Mouse (Mus musculus) fat pad, adult 2 months (tissue): ENCODE data around the gene Snx4.
"Not testable (repeated sequence)": the region's sequence is repeated elsewhere in the genome, so short reads cannot be mapped to it uniquely, and the experiment has no call there.

Source experiments
- DNase-seq: peaks from one replicate; pipeline ENCODE4 v3.0.0-alpha.2; 2011; ENCODE audit warnings: low read depth, low spot score; ENCODE audit errors: extremely low read depth

Gene Snx4

GRCm38 (mm10) chr16:33251194-33252051, at the start of gene Snx4:
TSS of gene Snx4 (plus strand) at chr16:33251442.
- DNase-seq = no peak

DNA sequence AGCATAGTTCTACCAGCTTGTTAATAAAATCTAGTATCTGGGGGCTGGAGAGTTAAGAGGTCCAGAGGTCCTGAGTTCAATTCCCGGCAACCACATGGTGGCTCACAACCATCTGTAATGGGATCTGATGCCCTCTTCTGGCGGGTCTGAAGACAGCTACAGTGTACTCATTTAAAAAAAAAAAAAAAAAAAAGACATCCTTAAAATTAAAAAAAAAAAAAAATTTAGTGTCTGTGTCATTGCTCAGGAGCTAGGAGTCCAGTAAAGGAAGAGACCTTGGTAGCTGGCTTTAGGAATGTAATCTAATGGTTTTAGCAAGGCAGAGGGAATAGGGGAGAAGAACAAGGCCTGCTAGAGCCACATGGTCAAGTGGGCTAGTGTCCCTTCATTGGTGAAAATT, 40.4 kb upstream of the Snx4 start:
- DNase-seq = no peak

GRCm38 (mm10) chr16:33216313-33217003, 34.8 kb upstream of the Snx4 start:
- DNase-seq = no peak

DNA sequence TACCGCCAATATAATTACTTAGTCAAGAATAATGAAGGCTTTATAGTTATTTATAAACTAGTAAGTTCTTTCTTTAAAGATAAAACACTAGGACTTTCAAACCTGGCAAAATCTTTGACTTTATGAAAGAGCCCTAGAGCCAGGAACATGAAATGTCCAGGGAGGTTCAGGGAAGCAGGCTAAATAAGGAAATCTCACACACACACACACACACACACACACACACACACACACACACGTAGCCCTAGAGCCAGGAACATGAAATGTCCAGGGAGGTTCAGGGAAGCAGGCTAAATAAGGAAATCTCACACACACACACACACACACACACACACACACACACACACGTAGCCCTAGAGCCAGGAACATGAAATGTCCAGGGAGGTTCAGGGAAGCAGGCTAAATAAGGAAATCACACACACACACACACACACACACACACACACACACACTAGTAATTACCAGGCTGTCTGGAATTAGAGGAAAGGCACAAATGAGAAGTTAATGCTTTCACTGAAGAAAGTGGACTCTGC, 33.6 kb upstream of the Snx4 start:
- DNase-seq = not testable (repeated sequence)

DNA sequence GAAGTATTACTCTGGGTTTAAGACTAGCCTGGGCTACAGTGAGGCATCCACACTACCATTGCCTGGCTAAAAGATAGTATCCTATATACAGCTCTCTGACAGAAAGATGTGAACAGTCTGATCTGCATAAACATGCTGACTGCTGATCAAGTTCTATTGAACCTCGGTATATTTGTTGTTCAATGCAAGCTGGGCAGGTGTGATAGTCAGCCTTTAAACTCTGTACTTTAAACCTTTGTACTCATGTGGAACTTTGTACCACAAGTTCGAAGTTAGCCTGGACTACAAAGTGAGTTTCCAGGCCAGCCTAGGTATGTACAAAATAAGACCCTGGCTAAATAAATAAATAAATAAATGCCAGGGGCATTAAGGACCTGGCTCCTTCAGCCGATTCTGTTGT, 28.8 kb upstream of the Snx4 start:
- no peak for DNase-seq

GRCm38 (mm10) chr16:33224381-33224780, 26.9 kb upstream of the Snx4 start:
- no peak for DNase-seq

GRCm38 (mm10) chr16:33234128-33234527, 17.1 kb upstream of the Snx4 start:
- DNase-seq = no peak

DNA sequence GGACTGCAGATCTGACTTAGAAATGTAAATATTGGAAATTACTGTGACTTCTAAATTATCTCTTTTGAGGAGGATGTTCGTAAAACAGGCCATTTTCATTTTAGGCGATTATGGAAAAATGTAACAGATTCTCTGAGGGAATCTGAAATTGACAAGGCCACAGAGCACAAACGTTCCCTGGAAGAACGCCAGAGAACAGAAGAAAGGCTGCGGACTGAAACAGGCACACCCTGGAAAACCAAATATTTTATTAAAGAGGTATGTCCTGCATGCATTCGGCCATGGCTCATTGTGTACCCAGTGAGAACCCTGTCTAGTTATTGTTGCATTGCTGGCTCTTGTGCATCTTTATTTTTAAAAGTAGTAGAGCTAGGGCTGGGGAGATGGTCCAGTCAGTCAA, 15.1 kb upstream of the Snx4 start:
- no peak for DNase-seq

- no peak for DNase-seq
Measured at GRCm38 (mm10) chr16:33239305-33239704, 11.9 kb upstream of the Snx4 start.

- no peak for DNase-seq
Measured at GRCm38 (mm10) chr16:33242046-33242445, 9.2 kb upstream of the Snx4 start.

GRCm38 (mm10) chr16:33244136-33244691, 7.0 kb upstream of the Snx4 start:
- no peak for DNase-seq

GRCm38 (mm10) chr16:33244933-33245470, 6.2 kb upstream of the Snx4 start:
- DNase-seq = no peak

GRCm38 (mm10) chr16:33246526-33246925, 4.7 kb upstream of the Snx4 start:
- no peak for DNase-seq

DNA sequence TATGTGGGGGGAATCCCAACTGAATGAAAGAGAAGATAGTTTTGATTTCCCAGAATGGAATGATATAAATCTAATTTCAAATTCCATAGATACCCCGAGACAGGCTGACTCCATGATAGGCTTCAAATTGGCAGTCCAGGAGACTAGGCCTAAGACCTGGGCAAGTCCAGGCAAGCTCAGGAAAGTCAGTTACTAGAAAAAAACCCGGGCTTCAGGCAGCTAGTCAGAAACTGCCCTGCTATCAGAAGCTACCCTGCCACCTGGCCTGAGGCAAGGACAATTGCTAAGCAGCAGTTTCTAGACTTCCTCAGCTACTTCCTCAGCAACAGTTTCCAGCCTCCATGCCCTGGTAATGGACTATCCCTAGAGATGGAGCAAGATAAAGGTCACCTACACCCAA, 4.2 kb upstream of the Snx4 start:
- DNase-seq = no peak

GRCm38 (mm10) chr16:33250651-33251120, 556 bp upstream of the Snx4 start:
- no peak for DNase-seq

- no peak for DNase-seq
Measured at GRCm38 (mm10) chr16:33255601-33256000, 4.4 kb downstream of the Snx4 start.

DNA sequence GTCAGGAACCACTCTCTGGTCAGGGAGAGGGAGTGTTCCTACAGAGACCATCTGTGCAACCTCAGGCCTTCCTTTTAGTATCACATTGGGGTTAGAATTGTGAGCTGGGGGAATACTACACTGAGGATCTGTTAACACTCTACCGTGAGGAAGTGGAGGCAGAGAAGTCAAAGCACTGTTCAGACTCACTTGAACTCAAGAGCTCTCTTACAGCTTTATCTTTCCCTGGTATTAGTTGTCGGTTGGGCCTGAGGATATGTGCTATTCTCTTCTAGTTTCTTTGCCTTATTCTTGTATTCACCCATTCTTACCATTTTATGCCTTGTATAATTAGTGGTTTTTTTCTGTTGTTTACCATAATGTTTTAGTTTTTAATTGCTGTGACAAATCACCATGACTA, 7.3 kb downstream of the Snx4 start:
- DNase-seq = no peak

DNA sequence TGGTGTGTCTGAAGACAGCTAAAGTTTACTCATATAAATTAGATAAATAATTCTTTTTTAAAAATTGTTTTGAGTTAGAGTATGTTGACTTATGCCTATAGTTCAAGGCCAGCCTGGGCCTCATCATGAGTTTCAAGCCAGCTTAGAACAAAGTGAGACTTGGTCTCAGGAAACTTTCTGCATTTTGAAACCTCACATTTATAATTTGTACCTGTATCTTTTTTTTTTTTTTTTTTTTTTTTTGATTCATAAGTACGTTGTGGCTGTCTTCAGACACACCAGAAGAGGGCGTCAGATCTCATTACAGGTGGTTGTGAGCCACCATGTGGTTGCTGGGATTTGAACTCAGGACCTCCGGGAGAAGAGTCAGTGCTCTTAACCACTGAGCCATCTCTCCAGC, 8.6 kb downstream of the Snx4 start:
- DNase-seq = no peak

GRCm38 (mm10) chr16:33260825-33261224, 9.6 kb downstream of the Snx4 start:
- DNase-seq = no peak

DNA sequence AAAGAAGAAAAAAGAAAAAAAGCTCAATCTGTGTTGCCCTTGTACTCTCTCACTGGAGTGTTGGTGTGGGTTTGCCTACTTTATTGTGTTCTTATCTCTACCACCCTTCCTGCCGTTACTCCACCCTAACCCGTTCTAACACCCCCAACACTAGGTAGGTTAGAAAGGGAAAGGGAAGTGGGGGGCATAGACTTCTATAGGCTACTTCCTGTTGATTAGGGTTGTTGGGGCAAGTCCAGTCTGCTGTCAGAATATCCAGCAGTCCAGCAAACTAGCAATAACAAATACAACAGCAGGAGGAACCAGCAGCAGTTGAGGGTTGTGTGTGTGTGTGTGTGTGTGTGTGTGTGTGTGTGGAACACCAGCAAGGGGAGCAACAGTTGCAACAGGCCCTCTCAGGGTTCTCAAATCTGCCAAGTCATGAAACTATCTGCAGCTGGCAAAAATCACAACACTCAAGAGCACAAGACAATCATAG, 10.4 kb downstream of the Snx4 start:
- DNase-seq = no peak

DNA sequence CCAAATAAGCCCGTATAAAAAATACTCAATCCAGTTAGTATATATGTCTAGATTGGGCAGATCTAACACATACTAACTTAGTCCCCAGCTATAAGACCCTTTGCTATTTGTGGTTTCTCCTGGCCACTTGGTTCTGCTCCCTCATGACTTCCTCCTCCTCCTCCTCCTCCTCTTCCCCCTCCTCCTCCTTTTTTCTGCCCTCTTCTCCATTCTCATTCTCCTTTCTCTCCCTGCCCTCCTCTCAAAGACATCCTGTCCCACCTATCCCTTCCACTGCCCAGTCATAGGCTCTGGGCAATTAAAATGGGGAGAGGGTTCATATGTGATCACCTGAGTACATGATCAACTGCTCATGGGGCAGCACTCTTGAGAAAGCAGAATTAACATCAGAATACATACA, 10.9 kb downstream of the Snx4 start:
- no peak for DNase-seq
